Mouse (Mus musculus) liver, embryonic 14.5 days (tissue): ENCODE data around the gene Gabrb2.

Experiments
- CTCF ChIP-seq: IDR thresholded peaks from 2 replicates; pipeline ENCODE4 v1.5.1; 2016; ENCODE audit warnings: antibody characterized with exemption, low read depth, control low read depth
- EP300 ChIP-seq: IDR thresholded peaks from 2 replicates; pipeline ENCODE4 v1.6.1; 2016; ENCODE audit warnings: antibody characterized with exemption, low read depth

- TF ChIP-seq CTCF (no peak), EP300 (no peak)
Measured at GRCm38 (mm10) chr11:42668657-42669056, 249.1 kb downstream of the Gabrb2 start.
